Mouse (Mus musculus) frontal cortex, postnatal 25 days (tissue): ENCODE measurements around the gene Cenpm.

Source experiments
- DNase-seq, 2 experiments: peaks; one replicate each; pipeline ENCODE4 v3.0.0; 2022; ENCODE audit warnings: low spot score in 2 of 2

Gene Cenpm

GRCm38 (mm10) chr15:82215332-82216046 lies 29.1 kb downstream of the Cenpm start:
- DNase-seq = no peak

GRCm38 (mm10) chr15:82213222-82213621 lies 31.3 kb downstream of the Cenpm start:
- DNase-seq = no peak

DNA sequence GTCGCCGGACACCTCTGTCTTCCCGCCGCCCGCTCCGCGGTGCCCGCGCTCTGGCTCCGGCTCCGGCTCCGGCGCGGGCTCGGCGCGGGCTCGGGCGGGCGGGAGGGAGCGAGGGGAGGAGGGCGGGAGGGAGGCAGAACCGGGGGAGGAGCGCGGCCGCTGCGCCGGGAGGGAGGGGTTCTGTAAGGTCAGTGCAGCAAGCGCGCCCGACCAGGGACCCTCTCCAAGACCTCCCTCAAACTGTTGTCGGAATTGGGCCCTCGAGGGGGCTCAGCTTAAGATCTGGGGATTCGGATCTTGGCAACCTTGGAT lies 31.8 kb downstream of the Cenpm start, which contains the start of gene Shisa8:
TSS of gene Shisa8 (minus strand) at position 64 of the 312 bp plus-strand sequence.
- no peak for DNase-seq

- DNase-seq = no peak
Measured at GRCm38 (mm10) chr15:82211911-82212751, 32.4 kb downstream of the Cenpm start.

GRCm38 (mm10) chr15:82211281-82211680 lies 33.3 kb downstream of the Cenpm start:
- no peak for DNase-seq

DNA sequence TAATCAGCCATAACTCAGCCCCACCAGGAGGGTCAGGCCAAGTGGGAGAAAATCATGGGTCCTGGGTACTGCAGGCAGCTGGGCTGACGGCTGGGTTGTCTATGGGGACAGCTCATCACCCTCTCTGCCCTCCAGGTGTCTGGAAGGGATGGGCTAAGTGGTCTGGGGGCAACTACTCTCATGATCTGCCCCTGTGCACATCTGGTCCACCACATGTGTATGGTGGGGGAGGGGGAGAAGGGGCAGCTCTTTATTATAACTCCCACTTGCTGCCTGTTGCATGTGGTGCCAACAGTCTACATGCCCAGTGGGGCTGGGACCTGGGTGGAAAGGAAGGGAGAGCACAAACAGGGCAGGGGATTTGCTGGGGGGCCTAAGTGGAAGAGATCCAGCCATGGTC lies 33.7 kb downstream of the Cenpm start:
- DNase-seq = no peak

DNA sequence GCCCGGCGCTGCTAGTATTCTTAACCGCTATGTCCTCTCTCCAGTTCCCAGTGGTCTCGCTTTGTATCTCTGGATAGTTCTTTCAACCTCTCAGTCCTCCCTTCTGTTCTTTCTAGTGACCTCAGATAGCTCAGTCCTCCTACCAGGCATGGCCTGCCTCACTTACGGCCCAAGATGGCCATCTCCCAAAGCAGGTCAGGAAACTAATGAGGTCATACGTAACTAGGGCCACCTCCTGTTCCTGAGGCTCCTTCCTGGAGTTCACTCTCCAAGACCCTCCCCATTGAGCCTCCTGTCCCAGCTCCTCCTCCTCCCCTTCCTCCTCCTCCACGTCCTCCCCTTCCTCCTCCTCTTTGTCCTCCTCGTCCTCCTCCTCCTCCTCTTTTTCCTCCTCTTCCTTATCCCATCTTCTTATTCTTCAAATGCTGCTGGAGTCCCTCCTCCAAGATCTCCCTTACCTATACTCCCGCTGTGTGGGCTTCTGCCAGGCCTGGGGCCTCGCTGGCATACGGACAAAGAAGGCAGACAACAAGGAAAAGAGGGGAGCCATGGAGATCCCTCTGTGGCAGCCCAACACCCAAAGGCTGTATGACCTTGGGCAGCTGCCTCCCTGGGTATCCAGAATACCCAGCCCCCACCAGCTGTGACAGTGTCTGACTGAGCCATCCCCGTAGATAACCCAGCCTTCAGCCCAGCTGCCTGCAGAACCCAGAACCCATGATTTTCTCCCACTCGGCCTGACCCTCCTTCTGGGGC lies 35.1 kb downstream of the Cenpm start:
- no peak for DNase-seq

- no peak for DNase-seq
Measured at GRCm38 (mm10) chr15:82208307-82208706, 36.2 kb downstream of the Cenpm start.

DNA sequence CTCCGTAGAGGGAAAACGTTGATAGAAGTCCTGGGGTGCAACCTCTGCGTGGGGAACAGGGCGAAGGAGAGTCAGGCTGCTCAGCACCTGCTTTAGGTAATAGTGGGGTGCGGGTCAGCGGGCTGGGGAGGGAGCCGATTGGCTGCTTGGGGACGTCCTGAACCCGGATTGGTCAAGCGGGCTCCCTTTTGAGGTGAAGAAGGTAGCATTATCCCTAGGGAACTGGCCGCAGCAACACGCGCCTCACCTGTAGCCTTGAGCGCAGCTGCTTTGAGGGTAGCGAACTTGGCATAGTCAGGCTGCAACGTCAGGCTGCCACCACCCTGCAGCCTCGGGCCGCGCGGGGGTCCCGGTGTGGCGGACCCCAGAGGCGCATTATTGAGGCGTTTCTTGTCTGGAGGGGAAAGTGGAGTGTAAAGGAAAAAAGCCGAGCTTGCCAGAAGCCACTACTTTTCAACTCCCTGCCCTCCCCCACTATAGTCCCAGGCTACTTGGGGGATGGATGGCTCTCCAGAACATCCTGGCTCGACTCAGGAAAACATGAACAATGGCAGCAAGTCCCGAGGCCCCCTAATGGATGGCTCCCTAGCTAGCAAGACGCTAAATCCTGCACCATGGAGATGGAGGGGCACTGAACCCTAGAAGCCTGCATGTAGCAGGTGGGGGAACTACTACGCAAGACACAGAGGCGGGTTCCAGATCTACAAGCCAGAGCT lies 36.9 kb downstream of the Cenpm start:
- DNase-seq = no peak

DNA sequence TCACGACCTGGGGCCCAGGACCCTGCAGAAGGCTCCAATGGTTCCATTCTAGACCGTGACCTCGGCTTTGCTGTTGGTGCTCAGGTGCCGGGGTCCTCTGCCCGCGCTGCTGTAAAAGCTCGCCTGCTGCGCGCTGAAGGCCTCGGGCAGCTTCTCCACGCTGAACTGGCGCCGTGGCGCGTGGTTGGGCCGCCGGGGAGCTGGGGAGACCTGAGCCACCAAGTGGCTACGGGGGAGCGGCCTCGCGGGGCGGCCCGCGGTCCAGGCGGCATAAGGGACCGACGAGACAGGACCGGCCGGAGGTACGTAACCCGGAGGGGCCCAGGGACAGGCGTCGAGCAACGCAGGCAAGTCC lies 37.5 kb downstream of the Cenpm start:
- no peak for DNase-seq

GRCm38 (mm10) chr15:82206365-82207104 lies 38.0 kb downstream of the Cenpm start:
- no peak for DNase-seq

DNA sequence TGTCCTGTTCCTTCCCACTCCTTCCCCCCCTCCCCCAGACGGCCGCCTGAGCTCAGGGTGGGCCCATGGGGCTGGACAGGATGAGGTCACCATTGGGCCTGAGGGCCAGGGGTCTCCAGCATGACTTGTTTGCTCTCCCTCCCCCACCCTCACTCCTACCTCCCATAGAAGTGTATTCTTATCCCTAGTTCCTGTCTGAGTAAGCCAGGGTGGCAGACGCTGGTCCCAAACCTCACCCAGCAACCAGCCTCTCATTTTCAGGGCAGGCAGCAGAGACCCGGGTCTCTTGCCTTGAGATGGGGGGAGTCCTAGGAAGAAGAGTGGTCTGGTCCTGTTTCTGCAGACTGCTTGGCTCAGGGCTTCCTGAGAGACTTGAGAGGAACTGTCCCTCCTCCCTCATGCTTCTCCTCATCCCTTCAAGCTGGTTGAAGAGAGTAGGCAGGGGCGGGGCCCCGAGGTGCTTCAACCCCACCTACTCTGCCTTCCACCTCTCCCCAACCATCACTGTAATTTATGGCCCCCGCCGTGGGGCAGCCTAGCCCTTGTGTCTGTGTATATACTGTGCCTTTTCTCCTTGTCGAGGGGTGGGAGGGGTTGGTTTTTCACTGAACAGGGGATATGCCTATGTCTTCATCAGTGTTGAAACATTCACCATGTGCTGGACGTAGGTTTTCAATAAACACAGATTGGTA lies 39.7 kb downstream of the Cenpm start:
- no peak for DNase-seq

DNA sequence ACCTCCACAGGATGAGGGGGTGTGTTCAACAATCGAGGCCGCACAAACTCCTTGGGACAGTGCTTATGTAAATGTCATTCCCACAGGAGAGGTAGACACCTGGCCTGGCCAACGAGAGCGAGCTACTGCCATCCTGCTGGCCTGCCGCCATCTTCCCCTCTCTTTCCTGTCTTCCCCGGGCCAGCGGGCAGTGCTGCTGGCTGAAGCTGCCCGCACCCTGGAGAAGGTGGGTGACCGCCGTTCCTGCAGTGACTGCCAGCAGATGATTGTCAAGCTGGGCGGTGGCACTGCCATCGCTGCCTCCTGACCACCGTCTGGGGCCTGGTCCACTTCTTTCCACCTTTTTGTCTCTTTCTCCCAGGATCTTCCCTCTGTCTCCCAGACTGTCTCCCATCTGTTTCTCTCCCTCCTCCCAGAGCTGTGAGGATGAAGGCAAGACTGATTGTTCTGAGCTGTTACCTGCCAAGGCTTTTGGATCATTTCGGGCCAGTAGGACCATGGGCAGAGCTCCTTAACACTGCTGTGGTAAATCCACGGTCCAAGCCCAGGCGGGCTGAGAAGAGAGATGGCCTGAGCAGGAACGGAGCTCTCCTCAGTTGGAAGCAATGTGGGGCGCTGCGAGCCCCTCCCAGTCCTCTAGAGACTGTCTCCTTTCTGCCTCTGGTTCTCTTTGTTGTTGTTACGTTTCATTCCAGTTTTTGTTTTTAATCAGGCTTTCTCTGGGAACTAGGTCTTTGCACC lies 40.8 kb downstream of the Cenpm start:
- DNase-seq = no peak

DNA sequence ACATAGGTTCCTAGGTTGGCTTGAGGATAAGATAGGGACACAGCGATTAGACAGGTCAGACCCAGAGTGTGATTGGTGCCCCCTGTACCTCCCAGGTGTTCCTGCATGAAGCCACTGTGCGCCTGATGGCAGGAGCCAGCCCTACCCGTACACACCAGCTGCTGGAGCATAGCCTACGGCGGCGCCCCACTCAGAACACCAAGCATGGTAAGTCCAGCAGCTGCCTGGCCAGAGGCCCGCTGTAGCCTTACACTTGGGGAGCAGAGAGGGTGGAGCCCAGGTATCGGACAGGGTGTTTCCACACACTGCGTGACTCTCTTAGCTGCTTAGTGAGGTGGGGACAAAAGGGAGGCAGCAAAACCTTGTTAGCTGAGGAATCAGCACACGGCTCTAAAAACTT lies 41.5 kb downstream of the Cenpm start:
- DNase-seq = no peak

- no peak for DNase-seq
Measured at GRCm38 (mm10) chr15:82202086-82202485, 42.5 kb downstream of the Cenpm start.

DNA sequence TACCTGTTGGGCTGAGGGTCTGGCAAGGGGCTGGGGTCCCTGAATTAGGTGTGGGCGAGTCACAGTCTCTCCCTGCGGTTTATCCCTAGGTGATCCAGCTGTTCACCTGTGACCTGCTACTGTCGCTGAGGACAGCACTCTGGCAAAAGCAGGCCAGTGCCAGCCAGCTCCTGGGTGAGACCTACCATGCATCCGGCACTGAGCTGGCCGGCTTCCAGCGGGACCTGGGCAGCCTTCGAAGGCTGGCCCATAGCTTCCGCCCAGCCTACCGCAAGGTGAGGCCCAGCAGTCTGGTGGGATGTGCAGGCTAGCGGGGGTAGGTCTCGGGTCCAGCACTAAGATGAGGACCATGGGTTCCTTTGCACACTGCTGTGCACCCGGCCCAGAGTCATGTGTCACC lies 45.0 kb downstream of the Cenpm start:
- no peak for DNase-seq

DNA sequence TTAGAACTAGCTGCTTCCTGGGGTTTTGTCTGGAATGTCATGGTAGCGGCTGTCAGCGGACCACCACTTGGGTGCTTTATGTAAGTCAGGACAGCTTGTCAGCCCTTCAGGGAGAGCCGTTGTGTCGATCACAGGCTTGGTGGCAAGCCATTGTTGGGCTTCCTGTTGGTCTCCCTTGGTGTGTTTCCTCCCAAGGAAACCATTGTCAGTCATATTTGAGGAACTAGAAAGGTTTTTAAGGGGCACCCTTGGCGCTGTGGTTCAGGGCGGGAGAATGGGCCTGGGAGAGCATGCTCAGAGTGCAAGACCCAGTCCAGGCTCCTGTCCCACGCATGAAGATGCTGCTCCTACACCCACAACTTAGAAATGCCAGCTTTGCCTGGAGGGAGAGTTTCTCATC lies 46.2 kb downstream of the Cenpm start:
- DNase-seq = no peak

GRCm38 (mm10) chr15:82197937-82198336 lies 46.6 kb downstream of the Cenpm start:
- no peak for DNase-seq

DNA sequence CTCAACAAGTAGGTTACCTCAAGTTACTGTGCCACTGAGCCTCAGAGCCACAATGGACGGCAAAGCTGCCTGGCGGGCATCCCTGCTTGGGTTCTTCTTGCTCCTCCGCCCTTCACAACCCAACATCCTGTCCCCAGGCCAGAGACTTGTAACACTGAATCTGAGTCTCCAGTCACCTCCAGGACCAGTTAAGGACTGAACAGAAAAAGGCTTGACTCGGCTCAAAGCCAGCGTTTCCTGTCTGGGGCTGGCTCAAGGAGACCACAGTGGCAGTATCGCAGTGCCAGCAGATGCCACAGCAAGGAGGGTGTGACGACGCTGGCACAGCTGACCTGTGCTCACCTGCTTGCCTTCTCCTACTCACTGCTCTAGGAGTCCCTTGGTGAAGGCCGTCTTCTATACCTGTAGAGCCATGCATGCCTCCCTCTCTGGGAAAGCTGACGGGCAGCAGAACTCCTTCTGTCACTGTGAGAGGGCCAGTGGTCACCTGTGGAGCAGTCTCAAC lies 47.2 kb downstream of the Cenpm start:
- DNase-seq = no peak

GRCm38 (mm10) chr15:82196300-82196699 lies 48.2 kb downstream of the Cenpm start:
- no peak for DNase-seq
